Mouse (Mus musculus): ENCODE results near the gene Fam228a.

- TF ChIP-seq CTCF (IDR thresholded peaks at IDR 0.05; ENCODE audit: low read depth, low read length) (no peak), GATA1 (IDR thresholded peaks at IDR 0.05; ENCODE audit: borderline replicate concordance, low read length) (no peak), TAL1 (conservative IDR thresholded peaks at IDR 0.05; ENCODE audit: low read depth, low read length) (no peak), POLR2AphosphoS5 (IDR thresholded peaks at IDR 0.05; ENCODE audit: insufficient replicate concordance, low read depth, low read length) (no peak)
Measured at GRCm38 (mm10) chr12:4742183-4742582, 4.0 kb upstream of the Fam228a start.
